Mouse (Mus musculus): ENCODE results near the gene Ahcy. TPM values are rescaled to one million over a fixed set of nuclear protein-coding genes. Genes with fewer than 3 reads are reported as not detected.
"Not testable (repeated sequence)": the region's sequence is repeated elsewhere in the genome, so short reads cannot be mapped to it uniquely, and the experiment has no call there.

Ahcy gene
- polyA plus RNA-seq, 1 experiment from 2014 or later = 14.4 TPM

GRCm38 (mm10) chr2:155057361-155057760, 16.9 kb downstream of the Ahcy start:
- TF ChIP-seq CTCF (IDR thresholded peaks at IDR 0.05) (no peak), EP300 (IDR thresholded peaks at IDR 0.05) (no peak)
- DNase-seq (ENCODE audit: low spot score) (no peak), ATAC-seq (no peak)
- Histone ChIP-seq H3K27ac (ENCODE audit: low read length) (no peak overlapping the region), H3K9ac (replicated peaks; ENCODE audit: low read depth) (no peak overlapping the region), H3K36me3 (ENCODE audit: insufficient read depth, low read length) (no peaks in the 10 kb centered on the region), H3K4me1 (ENCODE audit: insufficient read depth, low read depth, low read length) (no peaks in the 10 kb centered on the region), H3K4me3 (ENCODE audit: low read depth, low read length) (no peak overlapping the region), H3K27me3 (replicated peaks; ENCODE audit: insufficient read depth, low read length) (no peaks in the 10 kb centered on the region), H3K4me2 (replicated peaks; ENCODE audit: low read depth, low read length) (no peak overlapping the region), H3K9me3 (ENCODE audit: low read length) (no peaks in the 10 kb centered on the region)
- 81% methylated on average over 1 of the region's 1 CpGs for WGBS

GRCm38 (mm10) chr2:155056076-155056578, 18.2 kb downstream of the Ahcy start:
- no peak overlapping the region for H3K27ac ChIP-seq (ENCODE audit: low read length)
- WGBS = 62% methylated on average over 5 of the region's 5 CpGs
- H3K9me3 ChIP-seq (ENCODE audit: low read length) = no peaks in the 10 kb centered on the region
- H3K9ac ChIP-seq (replicated peaks; ENCODE audit: low read depth) = no peak overlapping the region
- peaks cover 5% of the 10 kb centered on the region; the same call in 1 of the 2 replicates for H3K4me1 ChIP-seq (ENCODE audit: insufficient read depth, low read depth, low read length)
- DNase-seq (ENCODE audit: low spot score) (no peak), ATAC-seq (no peak)
- no peaks in the 10 kb centered on the region for H3K36me3 ChIP-seq (ENCODE audit: insufficient read depth, low read length)
- no peaks in the 10 kb centered on the region for H3K27me3 ChIP-seq (replicated peaks; ENCODE audit: insufficient read depth, low read length)
- TF ChIP-seq CTCF (IDR thresholded peaks at IDR 0.05) = no peak
- TF ChIP-seq EP300 (IDR thresholded peaks at IDR 0.05) = no peak
- H3K4me3 ChIP-seq (ENCODE audit: low read depth, low read length) = no peak overlapping the region
- H3K4me2 ChIP-seq (replicated peaks; ENCODE audit: low read depth, low read length) = no peak overlapping the region

GRCm38 (mm10) chr2:155054672-155055071, 19.6 kb downstream of the Ahcy start:
- Histone ChIP-seq H3K36me3 (ENCODE audit: insufficient read depth, low read length) (no peaks in the 10 kb centered on the region), H3K27me3 (replicated peaks; ENCODE audit: insufficient read depth, low read length) (no peaks in the 10 kb centered on the region), H3K4me1 (ENCODE audit: insufficient read depth, low read depth, low read length) (peaks cover 5% of the 10 kb centered on the region; the same call in 1 of the 2 replicates), H3K9ac (replicated peaks; ENCODE audit: low read depth) (no peak overlapping the region), H3K27ac (ENCODE audit: low read length) (no peak overlapping the region), H3K9me3 (ENCODE audit: low read length) (no peaks in the 10 kb centered on the region), H3K4me2 (replicated peaks; ENCODE audit: low read depth, low read length) (no peak overlapping the region), H3K4me3 (ENCODE audit: low read depth, low read length) (no peak overlapping the region)
- ATAC-seq = no peak
- 88% methylated on average over 3 of the region's 3 CpGs for WGBS
- TF ChIP-seq CTCF (IDR thresholded peaks at IDR 0.05) (no peak), EP300 (IDR thresholded peaks at IDR 0.05) (no peak)
- no peak for DNase-seq (ENCODE audit: low spot score)

GRCm38 (mm10) chr2:155053512-155053911, 20.8 kb downstream of the Ahcy start:
- not testable (repeated sequence) for H3K9ac ChIP-seq (replicated peaks; ENCODE audit: low read depth); H3K4me3 ChIP-seq (ENCODE audit: low read depth, low read length); DNase-seq (ENCODE audit: low spot score); H3K36me3 ChIP-seq (ENCODE audit: insufficient read depth, low read length); ATAC-seq; H3K9me3 ChIP-seq (ENCODE audit: low read length); H3K27me3 ChIP-seq (replicated peaks; ENCODE audit: insufficient read depth, low read length); H3K4me1 ChIP-seq (ENCODE audit: insufficient read depth, low read depth, low read length); H3K27ac ChIP-seq (ENCODE audit: low read length); H3K4me2 ChIP-seq (replicated peaks; ENCODE audit: low read depth, low read length)
- WGBS = 84% methylated on average over 8 of the region's 8 CpGs

GRCm38 (mm10) chr2:155052681-155053080, 21.6 kb downstream of the Ahcy start:
- Histone ChIP-seq H3K4me1 (ENCODE audit: insufficient read depth, low read depth, low read length) (peaks cover 5% of the 10 kb centered on the region; the same call in 1 of the 2 replicates), H3K9me3 (ENCODE audit: low read length) (no peaks in the 10 kb centered on the region), H3K27ac (ENCODE audit: low read length) (0 out of 2 replicates have a peak overlapping the region, but pooled peaks have one; percentile 43), H3K9ac (replicated peaks; ENCODE audit: low read depth) (no peak overlapping the region), H3K36me3 (ENCODE audit: insufficient read depth, low read length) (no peaks in the 10 kb centered on the region), H3K27me3 (replicated peaks; ENCODE audit: insufficient read depth, low read length) (no peaks in the 10 kb centered on the region), H3K4me3 (ENCODE audit: low read depth, low read length) (no peak overlapping the region), H3K4me2 (replicated peaks; ENCODE audit: low read depth, low read length) (no peak overlapping the region)
- ATAC-seq (peak; percentile 43; the same call in 1 of the 2 replicates), DNase-seq (ENCODE audit: low spot score) (peak; percentile 82)
- WGBS = 76% methylated on average over 2 of the region's 2 CpGs
- TF ChIP-seq CTCF (IDR thresholded peaks at IDR 0.05) = no peak
- TF ChIP-seq EP300 (IDR thresholded peaks at IDR 0.05) = peak; percentile 99

- no peak for TF ChIP-seq EP300 (IDR thresholded peaks at IDR 0.05)
- no peak for TF ChIP-seq CTCF (IDR thresholded peaks at IDR 0.05)
- Histone ChIP-seq H3K27ac (ENCODE audit: low read length) (peak overlapping the region; percentile 63), H3K4me3 (ENCODE audit: low read depth, low read length) (no peak overlapping the region), H3K4me1 (ENCODE audit: insufficient read depth, low read depth, low read length) (peaks cover 5% of the 10 kb centered on the region; the same call in 1 of the 2 replicates), H3K9me3 (ENCODE audit: low read length) (no peaks in the 10 kb centered on the region), H3K36me3 (ENCODE audit: insufficient read depth, low read length) (no peaks in the 10 kb centered on the region), H3K27me3 (replicated peaks; ENCODE audit: insufficient read depth, low read length) (no peaks in the 10 kb centered on the region), H3K9ac (replicated peaks; ENCODE audit: low read depth) (no peak overlapping the region; the same call in 1 of the 2 replicates), H3K4me2 (replicated peaks; ENCODE audit: low read depth, low read length) (peak overlapping the region; percentile 82)
- peak; percentile 60 for DNase-seq (ENCODE audit: low spot score)
- WGBS = 7% methylated on average over 9 of the region's 9 CpGs
- ATAC-seq = no peak
Measured at GRCm38 (mm10) chr2:155051622-155052351, 22.5 kb downstream of the Ahcy start.
